Mouse (Mus musculus) midbrain, embryonic 10.5 days (tissue): ENCODE measurements around the gene Gm49369. TPM values are rescaled to one million over a fixed set of nuclear protein-coding genes. Genes with fewer than 3 reads are reported as not detected.
"Not testable (repeated sequence)": the region's sequence is repeated elsewhere in the genome, so short reads cannot be mapped to it uniquely, and the experiment has no call there.

Source experiments
- DNase-seq: peaks from one replicate; pipeline ENCODE4 v3.0.0-alpha.2; 2017; ENCODE audit warnings: low spot score
- H3K27ac ChIP-seq: fragments of 300-500 bp; sonication (generic); replicated peaks from 2 replicates; pipeline ENCODE4 v1.5.1; 2016; ENCODE audit warnings: mild to moderate bottlenecking
- H3K27me3 ChIP-seq: fragments of 300-500 bp; sonication (generic); 2 replicates; pipeline ENCODE4 v1.6.1; 2016; ENCODE audit warnings: low read depth, mild to moderate bottlenecking; ENCODE audit not compliant: poor library complexity, severe bottlenecking
- H3K36me3 ChIP-seq: fragments of 300-500 bp; sonication (generic); 2 replicates; pipeline ENCODE4 v1.6.1; 2016; ENCODE audit warnings: mild to moderate bottlenecking, moderate library complexity
- H3K4me1 ChIP-seq: fragments of 300-500 bp; sonication (generic); 2 replicates; pipeline ENCODE4 v1.6.1; 2016
- H3K4me3 ChIP-seq: fragments of 300-500 bp; sonication (generic); 2 replicates; pipeline ENCODE4 v1.5.1; 2016; ENCODE audit warnings: mild to moderate bottlenecking, moderate library complexity
- H3K9me3 ChIP-seq: fragments of 300-500 bp; sonication (generic); replicated peaks from 2 replicates; pipeline ENCODE4 v1.6.1; 2016; ENCODE audit warnings: mild to moderate bottlenecking
- WGBS: fragments of 180-500 bp; shearing (Covaris S2); methylation state at CpG from one replicate; pipeline ENCODE4 v1.1.7; 2016; 5-methylcytosine and 5-hydroxymethylcytosine counted together
- polyA plus RNA-seq: library from polyadenylated mRNA; unstranded; fragments of >200 nt; fragmentation: Nextera tagmentation; extraction: Ambion mirVana; gene quantifications from 2 replicates; pipeline ENCODE4 v1.2.1, GENCODE M21; 2016

Gene Gm49369
- polyA plus RNA-seq, 1 experiment from 2014 or later, result not detected

- no peaks in the 10 kb centered on the region for H3K9me3 ChIP-seq
- no peak for DNase-seq
- WGBS, result 92% methylated on average over 8 of the region's 8 CpGs
- no peaks in the 10 kb centered on the region for H3K36me3 ChIP-seq
- peaks cover 10% of the 10 kb centered on the region; the same call in 1 of the 2 replicates for H3K27me3 ChIP-seq
- no peak overlapping the region for H3K27ac ChIP-seq
- no peak overlapping the region for H3K4me3 ChIP-seq
- no peaks in the 10 kb centered on the region for H3K4me1 ChIP-seq
These were observed 26.2 kb upstream of the Gm49369 start for GRCm38 (mm10) chr7:142408686-142409085.

DNA sequence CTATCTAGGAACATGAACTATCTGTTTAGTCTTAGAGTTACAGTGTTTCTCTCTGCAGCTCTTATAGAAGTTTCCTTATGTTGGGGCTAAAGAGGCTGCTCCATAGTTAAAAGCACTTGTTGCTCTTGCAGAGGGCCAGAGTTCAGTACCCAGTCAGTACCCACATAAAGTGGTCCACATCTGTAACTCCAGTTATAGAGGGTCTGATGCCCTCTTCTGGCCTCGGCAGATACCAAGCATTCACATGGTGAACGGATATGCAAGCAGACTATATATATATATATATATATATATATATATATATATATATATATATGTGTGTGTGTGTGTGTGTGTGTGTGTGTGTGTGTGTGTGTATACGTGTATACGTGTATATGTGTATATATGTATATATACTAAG lies 25.5 kb upstream of the Gm49369 start:
- H3K4me3 ChIP-seq, result no peak overlapping the region
- DNase-seq, result no peak
- no peaks in the 10 kb centered on the region for H3K9me3 ChIP-seq
- peaks cover 14% of the 10 kb centered on the region for H3K27me3 ChIP-seq
- H3K36me3 ChIP-seq, result no peaks in the 10 kb centered on the region
- no peaks in the 10 kb centered on the region for H3K4me1 ChIP-seq
- H3K27ac ChIP-seq, result no peak overlapping the region
- WGBS, result 73% methylated on average over 4 of the region's 4 CpGs

GRCm38 (mm10) chr7:142405134-142405533 lies 22.7 kb upstream of the Gm49369 start:
- H3K9me3 ChIP-seq, DNase-seq, H3K4me3 ChIP-seq, H3K27ac ChIP-seq, H3K36me3 ChIP-seq: not testable (repeated sequence)
- peaks cover 11% of the 10 kb centered on the region for H3K4me1 ChIP-seq
- WGBS, result 88% methylated on average over 5 of the region's 5 CpGs
- peaks cover 24% of the 10 kb centered on the region for H3K27me3 ChIP-seq

- no peak overlapping the region for H3K4me3 ChIP-seq
- H3K27me3 ChIP-seq, result peaks cover 38% of the 10 kb centered on the region
- DNase-seq, result no peak
- H3K36me3 ChIP-seq, result no peaks in the 10 kb centered on the region
- H3K4me1 ChIP-seq, result peaks cover 14% of the 10 kb centered on the region
- no peaks in the 10 kb centered on the region for H3K9me3 ChIP-seq
- no peak overlapping the region for H3K27ac ChIP-seq
- WGBS, result 86% methylated on average over 4 of the region's 4 CpGs
These were observed 21.1 kb upstream of the Gm49369 start for GRCm38 (mm10) chr7:142403591-142403990.

DNA sequence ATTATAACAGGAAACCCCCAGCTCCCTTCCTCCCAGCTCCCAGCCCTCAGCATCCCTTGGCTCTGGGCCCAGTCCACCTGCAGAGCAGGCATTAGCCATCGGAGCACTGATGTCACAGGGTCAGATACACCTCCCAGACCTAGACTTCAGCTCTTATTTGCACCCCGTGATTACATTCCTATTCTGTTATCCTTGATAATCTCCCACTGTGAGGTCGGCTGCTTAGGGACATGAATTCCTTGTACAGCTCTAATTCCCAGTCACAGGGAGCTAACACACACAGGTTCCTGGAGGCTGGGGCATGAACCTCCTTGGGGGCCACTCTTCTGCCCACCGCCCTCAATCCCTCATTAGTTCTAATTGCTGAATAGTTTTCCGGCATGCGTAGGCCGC lies 18.3 kb upstream of the Gm49369 start:
- 0 out of 2 replicates have a peak overlapping the region, but pooled peaks have one; percentile 18 for H3K27ac ChIP-seq
- 39% methylated on average over 7 of the region's 7 CpGs for WGBS
- no peak overlapping the region for H3K4me3 ChIP-seq
- peak; percentile 38 for DNase-seq
- peaks cover 60% of the 10 kb centered on the region for H3K27me3 ChIP-seq
- H3K9me3 ChIP-seq, result no peaks in the 10 kb centered on the region
- peaks cover 14% of the 10 kb centered on the region for H3K4me1 ChIP-seq
- no peaks in the 10 kb centered on the region for H3K36me3 ChIP-seq

DNA sequence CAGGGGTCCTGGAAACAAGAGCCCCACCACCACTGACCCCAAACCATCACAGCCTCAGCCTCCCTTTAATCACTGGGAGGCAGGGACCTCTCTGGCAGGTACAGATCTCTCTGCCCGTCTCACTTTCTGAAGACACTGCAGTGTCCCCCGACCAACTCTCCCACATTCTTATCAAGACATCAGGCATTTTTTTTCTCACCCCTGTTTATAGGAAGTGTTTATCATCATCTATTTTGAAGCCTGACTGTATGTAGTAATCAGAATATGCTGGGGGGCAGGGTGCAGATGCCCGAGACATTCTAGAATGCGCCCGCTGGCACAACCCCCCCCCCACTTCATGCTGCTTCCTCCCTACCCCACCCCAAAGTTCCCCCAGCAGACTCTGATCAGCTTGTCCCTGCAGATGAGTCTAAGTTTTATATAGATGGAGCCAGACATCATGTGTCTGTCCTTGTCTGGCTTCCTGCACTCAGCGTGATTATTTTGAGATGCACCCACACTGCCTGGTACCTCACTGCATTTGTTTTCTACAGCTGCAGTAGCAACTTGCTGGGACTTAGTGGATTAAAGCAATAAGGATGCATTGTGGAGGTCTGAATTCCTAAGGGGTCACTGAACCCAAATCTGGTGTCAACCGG lies 17.8 kb upstream of the Gm49369 start:
- WGBS, result 58% methylated on average over 7 of the region's 7 CpGs
- H3K27me3 ChIP-seq, result peaks cover 60% of the 10 kb centered on the region
- no peak for DNase-seq
- peaks cover 14% of the 10 kb centered on the region for H3K4me1 ChIP-seq
- no peaks in the 10 kb centered on the region for H3K9me3 ChIP-seq
- no peaks in the 10 kb centered on the region for H3K36me3 ChIP-seq
- 0 out of 2 replicates have a peak overlapping the region, but pooled peaks have one; percentile 18 for H3K27ac ChIP-seq
- no peak overlapping the region for H3K4me3 ChIP-seq

DNA sequence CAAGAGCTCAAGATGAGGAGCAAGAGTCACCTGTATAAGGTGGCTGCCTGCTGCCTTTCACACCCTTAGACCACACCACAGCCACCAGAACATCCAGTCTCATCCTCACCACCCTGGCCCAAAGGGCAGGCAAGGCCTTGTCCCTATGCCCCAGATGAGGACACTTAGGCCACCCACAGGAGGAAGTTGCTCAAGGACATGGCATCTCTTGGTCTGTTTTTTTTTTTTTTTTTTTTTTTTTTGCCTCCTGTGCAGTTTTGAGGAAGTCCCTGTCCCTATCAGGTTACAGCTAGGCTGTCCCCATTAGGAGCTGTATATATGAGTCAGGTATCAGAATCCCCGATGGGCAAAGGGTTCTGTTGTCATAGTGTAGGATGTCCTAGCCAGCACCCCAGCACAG lies 16.8 kb upstream of the Gm49369 start:
- 79% methylated on average over 1 of the region's 1 CpGs for WGBS
- no peak overlapping the region for H3K27ac ChIP-seq
- no peak overlapping the region for H3K4me3 ChIP-seq
- DNase-seq, result no peak
- peaks cover 14% of the 10 kb centered on the region for H3K4me1 ChIP-seq
- no peaks in the 10 kb centered on the region for H3K36me3 ChIP-seq
- no peaks in the 10 kb centered on the region for H3K9me3 ChIP-seq
- peaks cover 55% of the 10 kb centered on the region for H3K27me3 ChIP-seq

GRCm38 (mm10) chr7:142398052-142398451 lies 15.6 kb upstream of the Gm49369 start:
- Histone ChIP-seq H3K4me1 (peaks cover 17% of the 10 kb centered on the region), H3K27ac (0 out of 2 replicates have a peak overlapping the region, but pooled peaks have one; percentile 23), H3K9me3 (no peaks in the 10 kb centered on the region), H3K36me3 (no peaks in the 10 kb centered on the region), H3K27me3 (peaks cover 47% of the 10 kb centered on the region), H3K4me3 (no peak overlapping the region)
- no peak for DNase-seq
- 70% methylated on average over 2 of the region's 2 CpGs for WGBS

DNA sequence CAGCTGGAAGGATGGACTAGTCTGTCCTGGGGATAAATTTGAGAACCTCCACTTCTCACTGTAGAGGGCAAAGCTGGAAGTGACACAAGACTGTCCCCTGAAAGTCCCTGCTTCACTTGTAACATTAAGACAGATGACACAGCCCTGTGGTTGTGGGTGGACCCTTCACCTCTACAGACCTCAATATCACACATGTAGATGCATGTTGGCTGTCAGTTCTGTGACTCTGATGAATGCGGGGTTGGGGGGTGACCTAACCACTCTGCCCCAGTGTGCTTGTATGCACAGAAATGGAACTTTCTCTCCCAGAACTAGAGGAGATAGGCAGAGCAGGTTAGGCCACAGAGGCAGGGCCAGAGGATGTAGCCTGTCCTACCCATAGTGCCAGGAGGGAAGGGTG lies 14.1 kb upstream of the Gm49369 start:
- 94% methylated on average over 1 of the region's 1 CpGs for WGBS

DNA sequence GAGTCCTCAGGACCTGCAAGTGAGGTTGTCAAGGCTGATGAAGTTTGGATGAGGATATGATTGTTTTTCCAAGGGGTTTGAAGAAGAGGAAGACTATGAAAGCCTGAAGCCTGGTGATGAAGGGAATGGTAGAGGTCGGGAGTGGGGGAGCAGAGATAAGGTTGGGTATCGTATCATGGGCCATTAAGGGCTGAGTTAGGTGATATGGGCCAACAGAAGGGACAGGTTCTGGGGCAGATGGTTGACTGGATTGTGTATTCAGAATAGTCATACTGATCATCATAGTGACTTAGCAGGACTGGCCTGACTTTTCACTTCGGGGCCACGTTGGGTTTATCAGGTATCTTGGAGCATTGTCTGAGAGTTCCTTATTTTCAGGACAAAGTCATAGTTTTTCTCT lies 13.0 kb upstream of the Gm49369 start:
- Histone ChIP-seq H3K4me3 (no peak overlapping the region), H3K27me3 (peaks cover 37% of the 10 kb centered on the region), H3K4me1 (peaks cover 14% of the 10 kb centered on the region), H3K9me3 (no peaks in the 10 kb centered on the region), H3K27ac (no peak overlapping the region), H3K36me3 (no peaks in the 10 kb centered on the region)
- WGBS, result 88% methylated on average over 4 of the region's 4 CpGs
- no peak for DNase-seq

More for the DNA sequence above, 14.1 kb upstream of the Gm49369 start:
- DNase-seq, result no peak
- peaks cover 22% of the 10 kb centered on the region for H3K4me1 ChIP-seq
- no peak overlapping the region for H3K27ac ChIP-seq
- no peaks in the 10 kb centered on the region for H3K9me3 ChIP-seq
- H3K4me3 ChIP-seq, result no peak overlapping the region
- peaks cover 37% of the 10 kb centered on the region for H3K27me3 ChIP-seq
- no peaks in the 10 kb centered on the region for H3K36me3 ChIP-seq

- no peaks in the 10 kb centered on the region for H3K9me3 ChIP-seq
- peaks cover 7% of the 10 kb centered on the region; the same call in 1 of the 2 replicates for H3K4me1 ChIP-seq
- H3K27ac ChIP-seq, result no peak overlapping the region
- H3K27me3 ChIP-seq, result peaks cover 31% of the 10 kb centered on the region
- no peak overlapping the region for H3K4me3 ChIP-seq
- DNase-seq, result no peak
- 69% methylated on average over 6 of the region's 6 CpGs for WGBS
- no peaks in the 10 kb centered on the region for H3K36me3 ChIP-seq
These were observed 12.1 kb upstream of the Gm49369 start for GRCm38 (mm10) chr7:142394261-142395190.

GRCm38 (mm10) chr7:142393191-142393590 lies 10.7 kb upstream of the Gm49369 start:
- Histone ChIP-seq H3K27me3 (peaks cover 20% of the 10 kb centered on the region), H3K4me1 (peaks cover 11% of the 10 kb centered on the region; the same call in 1 of the 2 replicates), H3K9me3 (no peaks in the 10 kb centered on the region), H3K4me3 (no peak overlapping the region), H3K36me3 (no peaks in the 10 kb centered on the region), H3K27ac (no peak overlapping the region)
- DNase-seq, result no peak
- WGBS, result 29% methylated on average over 4 of the region's 4 CpGs

- H3K36me3 ChIP-seq, result no peaks in the 10 kb centered on the region
- no peak overlapping the region for H3K4me3 ChIP-seq
- 75% methylated on average over 4 of the region's 4 CpGs for WGBS
- no peak for DNase-seq
- no peaks in the 10 kb centered on the region for H3K9me3 ChIP-seq
- H3K27ac ChIP-seq, result no peak overlapping the region
- peaks cover 5% of the 10 kb centered on the region; the same call in 1 of the 2 replicates for H3K27me3 ChIP-seq
- peaks cover 23% of the 10 kb centered on the region for H3K4me1 ChIP-seq
These were observed 9.1 kb upstream of the Gm49369 start for GRCm38 (mm10) chr7:142391609-142392008.
